Mouse (Mus musculus) left cerebral cortex, adult 8-10 months (tissue): Measurements from ENCODE around the gene Trnt1. TPM values are rescaled to one million over a fixed set of nuclear protein-coding genes. Genes with fewer than 3 reads are reported as not detected.
A peak's percentile ranks its signal among the peaks of the same experiment; 100 is the strongest.

Source experiments
- DNase-seq, 2 experiments: peaks; one replicate each; pipeline ENCODE4 v3.0.0; 2022; ENCODE audit warnings: low spot score in 2 of 2
- total RNA-seq, 4 experiments: library from RNA; stranded (reverse); gene quantifications; 2 replicates each; pipeline ENCODE4 v1.2.4; 2022

Trnt1 gene
- 10 to 100 TPM; 46.1 to 56.2 (median 49.9) TPM for total RNA-seq

DNA sequence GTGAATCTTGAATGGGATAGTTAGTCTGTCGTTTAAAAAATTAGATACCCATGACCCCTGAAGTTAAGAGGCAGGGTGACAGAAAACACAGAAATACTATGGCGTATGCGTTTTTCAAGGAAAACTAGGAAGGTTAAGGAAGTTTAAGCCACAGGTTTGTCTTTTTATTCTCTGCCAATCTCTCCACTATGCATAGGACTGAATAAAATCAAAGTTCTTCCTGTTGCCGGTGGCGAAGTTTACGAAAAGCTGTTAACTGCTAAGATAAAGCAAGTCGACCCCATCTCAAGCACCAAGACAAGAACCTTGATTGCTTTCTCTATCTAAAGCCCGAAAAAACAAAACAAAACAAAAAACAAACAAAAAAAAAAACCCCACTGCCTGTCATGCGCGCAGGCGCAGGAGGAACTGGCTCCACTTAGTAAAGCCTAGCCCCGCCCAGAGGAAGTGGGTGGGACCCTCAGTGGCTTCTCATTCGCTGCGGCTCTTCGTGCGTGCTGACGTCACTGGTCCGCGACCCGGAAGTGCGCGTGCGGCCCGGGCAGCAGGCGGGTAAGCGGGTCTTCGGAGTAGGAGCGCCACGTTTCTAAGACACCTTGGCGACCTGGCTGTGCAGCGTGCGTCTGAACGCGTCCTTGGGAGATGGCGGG is at the start of gene Trnt1:
Trnt1 (plus strand) TSS at position 481 of the 650 bp plus-strand sequence.
- peak; percentile 92 to 96 for DNase-seq

DNA sequence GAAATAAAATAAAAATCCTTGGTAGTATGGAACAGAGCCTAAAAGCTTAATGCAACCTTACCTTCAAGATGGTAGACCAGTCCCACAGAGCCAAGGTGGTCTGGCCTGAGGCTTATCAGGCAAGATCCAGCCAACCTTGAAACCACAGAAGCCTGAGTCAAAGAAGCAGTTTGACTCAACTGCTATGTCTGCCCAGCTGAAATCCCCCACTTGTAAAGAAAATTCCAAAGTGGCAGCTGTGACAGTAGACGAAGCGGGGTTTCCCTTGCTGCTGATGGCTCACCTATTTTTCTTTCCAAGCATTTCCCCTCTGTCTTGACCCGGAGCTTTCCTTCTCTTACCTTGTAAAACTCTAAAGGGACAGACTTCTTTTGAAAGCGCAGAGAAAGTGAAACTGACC is 43.3 kb upstream of the Trnt1 start:
- DNase-seq, result no peak

DNA sequence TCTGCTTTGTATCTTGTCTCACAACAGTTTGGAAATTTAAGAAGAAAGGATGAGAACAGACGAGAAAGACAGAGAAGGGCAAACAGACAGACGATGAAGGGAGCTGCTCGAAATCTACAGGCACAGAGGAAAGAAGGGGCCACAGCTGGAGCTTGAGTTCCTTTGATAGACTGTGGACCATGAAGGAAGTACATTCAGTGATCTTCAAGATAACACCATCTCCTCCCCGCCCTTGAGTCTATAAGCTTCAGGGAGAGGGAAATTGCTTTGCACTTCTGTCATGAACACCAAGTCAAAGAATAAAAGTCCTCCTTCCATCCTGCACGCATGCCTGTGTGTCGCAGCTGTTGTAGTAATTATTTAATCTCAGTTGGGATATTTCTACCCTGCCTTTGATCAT is 42.8 kb upstream of the Trnt1 start:
- no peak for DNase-seq

DNA sequence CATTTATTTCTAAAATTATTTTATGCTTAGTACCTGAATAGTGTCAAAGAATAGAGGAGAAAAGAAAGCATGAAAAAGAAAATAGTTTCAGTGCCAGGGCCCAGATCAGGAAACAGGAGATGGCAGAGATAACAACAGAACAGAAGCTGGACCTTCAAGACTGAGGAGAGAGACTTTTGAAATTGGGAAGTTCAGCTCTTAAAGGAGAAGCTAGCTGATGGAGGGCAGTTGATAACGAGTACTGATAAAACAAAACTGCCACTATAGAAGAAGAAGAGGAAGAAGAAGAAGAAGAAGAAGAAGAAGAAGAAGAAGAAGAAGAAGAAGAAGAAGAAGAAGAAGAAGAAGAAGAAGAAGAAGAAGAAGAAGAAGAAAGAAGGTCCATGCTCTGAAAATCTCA is 41.2 kb upstream of the Trnt1 start:
- no peak for DNase-seq

DNA sequence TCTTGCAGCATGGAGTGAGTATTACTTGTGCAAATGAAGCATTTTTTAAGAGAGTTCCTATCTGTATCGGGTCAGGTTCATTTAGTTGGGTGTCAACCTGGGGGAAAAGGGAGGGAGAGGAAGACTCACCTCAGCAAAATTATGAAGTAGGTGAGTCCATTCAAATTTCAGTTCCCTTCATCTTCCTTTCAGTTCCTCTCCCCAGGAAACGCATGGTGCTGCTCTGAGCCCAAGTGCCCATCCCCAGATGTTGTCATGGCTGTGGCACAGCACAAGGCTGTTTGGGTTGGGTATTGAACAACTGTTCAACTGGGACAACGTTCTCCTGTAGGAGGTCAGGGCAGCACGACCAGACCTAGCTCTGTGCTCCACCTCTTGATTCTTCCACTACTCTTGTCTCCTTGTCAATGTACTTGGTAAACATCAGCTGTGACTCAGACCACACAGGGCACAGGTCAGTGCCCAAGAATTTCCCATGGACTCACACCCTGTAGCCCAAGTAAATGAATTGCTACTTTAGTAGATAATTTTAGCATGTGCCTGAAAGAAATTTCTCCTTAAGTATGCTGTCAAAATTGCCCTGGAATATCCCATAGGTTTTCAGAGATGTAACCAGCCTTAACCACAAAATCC is 39.1 kb upstream of the Trnt1 start:
- no peak for DNase-seq

DNA sequence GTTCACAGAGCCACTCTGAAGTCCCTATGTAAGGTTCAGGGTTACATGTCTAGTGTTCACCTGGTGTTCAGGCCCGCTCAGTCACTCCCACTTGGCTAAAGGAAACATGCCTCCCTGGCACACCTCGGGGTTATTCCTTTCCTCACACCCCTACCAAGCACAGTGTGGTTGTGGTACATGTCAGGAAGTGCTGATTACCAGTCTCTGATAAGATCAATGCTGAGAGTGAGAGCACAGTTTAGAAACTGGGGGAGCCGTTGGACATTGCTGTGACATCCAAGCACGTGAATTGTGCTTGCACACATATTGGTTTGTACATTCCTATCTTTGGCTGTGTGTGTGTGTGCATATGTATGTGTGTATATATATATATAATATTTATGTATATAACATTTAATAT is 36.4 kb upstream of the Trnt1 start:
- no peak for DNase-seq

DNA sequence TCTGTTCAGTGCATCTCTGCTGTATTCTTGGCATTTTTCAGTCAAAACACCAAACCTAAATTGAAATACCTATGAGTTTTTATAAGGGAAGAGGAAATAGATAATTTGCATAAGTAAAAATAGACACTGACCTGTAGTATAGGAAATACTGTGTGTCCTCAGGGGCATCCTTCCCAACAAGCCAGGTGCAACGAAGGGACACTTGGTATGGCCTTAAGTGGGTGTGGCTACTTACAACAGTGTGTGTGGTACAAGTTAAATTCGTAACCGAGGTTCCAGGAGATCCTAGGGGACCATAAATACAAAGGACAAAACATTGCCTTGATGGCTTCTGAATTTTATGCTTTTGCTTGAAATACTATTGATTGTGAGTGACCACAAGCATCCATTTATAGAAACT is 30.7 kb upstream of the Trnt1 start:
- DNase-seq, result no peak

DNA sequence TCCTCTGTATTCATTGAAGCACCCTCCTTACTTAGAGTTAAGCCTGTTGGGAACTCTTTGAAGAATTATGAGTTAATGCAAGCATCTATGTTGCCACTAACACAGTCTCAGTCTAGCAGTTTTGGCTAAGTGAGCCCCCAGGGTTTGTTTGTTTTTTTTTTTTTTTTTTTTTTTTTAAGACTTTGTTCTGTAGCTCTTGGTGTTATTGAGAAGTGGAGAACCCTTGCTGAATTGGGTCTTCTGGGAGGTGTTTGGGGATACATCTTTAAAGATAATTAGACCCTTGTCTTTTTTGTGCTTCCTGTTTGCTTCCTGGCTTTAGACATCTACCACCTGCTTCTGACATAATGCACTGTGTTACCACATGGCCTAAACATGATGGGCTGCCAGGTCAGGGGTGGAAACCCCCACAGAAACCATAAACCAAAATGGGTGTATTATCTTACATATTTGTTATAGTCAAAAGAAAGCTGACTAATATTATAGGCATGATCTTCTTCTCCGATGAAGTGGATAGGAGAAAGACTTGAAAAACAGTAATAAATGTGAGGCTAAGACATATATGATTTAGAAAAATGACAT is 28.6 kb upstream of the Trnt1 start:
- DNase-seq, result no peak

DNA sequence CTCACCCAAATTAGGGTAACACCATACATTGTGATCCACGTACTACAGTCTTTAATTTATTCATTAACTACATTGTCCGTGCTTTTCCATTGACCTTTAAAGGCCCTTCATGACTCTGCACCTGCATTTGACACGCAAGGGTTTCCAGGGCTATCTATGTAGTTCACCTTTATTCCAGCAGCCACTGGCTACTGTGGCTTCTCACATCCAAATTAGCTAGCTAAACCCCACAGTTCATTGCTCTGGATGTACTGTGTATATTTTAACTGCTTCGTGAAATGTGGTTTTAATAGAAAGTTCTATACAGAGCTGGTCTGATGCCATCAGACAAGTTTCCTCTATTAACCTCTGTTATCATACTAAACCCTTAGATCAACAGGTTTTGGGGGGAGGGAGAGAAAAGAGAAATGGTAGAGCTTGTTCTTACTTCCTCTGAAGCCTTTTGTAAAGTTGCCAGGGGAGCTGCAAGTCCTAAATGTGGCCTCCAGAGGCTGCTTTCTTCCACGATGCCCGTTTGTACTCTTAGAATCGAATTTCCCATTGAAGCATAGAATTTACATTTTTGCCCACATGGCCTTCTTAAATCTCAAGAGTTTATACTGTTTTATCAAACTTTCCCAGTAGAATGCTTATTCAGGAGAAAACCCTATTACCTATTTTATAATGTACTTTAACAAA is 25.2 kb upstream of the Trnt1 start:
- no peak for DNase-seq

DNA sequence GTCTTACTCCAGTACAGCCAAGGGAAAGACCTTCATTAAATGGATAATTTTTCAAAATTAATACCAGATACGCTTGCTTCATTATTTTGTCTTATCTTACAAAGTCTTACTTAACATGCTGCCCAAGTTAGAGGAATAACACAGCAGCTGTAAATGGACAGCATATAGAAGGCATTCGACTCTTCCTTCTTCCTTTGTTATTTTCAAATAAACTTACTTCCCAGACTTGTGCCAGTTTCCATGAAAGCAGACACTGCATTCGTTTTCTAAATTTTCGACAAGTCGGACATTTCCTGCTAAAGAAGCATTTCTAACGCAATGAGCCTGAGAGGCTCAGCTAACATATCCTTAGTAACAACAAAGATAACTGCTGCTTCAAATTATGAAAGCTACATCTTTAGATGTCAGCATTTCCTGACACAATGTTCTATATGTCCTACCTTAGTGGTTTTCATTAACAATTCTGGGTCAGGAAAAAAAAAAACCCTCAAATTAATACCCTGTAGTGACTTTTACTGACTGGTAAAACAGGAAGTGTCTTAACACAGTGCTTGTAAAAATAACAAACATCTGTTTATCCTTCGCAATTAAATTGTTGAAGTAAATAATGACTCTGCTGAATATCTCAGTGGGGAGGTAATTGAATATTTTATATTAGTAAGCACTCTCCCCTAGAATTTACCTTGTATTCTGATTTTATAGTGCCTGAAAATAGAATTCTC is 23.1 kb upstream of the Trnt1 start:
- no peak for DNase-seq

DNA sequence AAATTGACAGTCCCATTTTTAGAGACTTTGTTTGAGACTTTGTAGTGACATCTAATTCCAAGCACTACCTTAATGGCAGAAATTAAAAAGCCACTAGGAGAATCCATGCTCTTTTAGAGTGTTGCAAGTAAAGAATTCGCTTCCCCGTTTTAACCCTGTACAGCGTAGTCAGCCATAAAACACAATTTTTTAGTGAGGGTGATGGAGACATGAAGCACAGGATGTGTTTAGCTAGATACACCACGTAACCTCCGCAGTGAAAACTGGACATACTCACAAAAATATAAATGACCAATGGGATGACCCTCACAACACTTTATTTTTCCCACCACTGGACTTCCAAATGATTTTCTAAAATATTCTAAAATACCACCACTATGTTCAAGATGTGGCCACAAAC is 21.7 kb upstream of the Trnt1 start:
- DNase-seq, result no peak

DNA sequence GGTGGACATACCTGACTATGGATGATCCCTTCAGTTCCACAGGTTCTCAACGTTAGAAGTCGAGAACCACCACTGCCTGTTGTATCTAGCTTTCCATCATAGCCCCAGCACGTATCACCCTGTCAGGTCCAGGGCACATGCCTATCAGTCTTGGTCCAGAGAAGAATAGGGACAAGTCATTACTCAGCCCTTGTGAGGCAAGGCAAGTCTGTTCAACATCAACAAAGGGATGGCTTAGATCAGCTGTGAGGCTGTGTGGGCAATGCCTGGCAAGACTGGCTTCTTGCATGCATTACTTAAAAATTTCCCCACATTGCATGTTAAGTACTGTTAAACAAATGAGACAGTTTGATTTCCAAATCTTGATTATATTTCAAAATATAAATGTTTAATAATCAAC is 21.1 kb upstream of the Trnt1 start:
- no peak for DNase-seq

DNA sequence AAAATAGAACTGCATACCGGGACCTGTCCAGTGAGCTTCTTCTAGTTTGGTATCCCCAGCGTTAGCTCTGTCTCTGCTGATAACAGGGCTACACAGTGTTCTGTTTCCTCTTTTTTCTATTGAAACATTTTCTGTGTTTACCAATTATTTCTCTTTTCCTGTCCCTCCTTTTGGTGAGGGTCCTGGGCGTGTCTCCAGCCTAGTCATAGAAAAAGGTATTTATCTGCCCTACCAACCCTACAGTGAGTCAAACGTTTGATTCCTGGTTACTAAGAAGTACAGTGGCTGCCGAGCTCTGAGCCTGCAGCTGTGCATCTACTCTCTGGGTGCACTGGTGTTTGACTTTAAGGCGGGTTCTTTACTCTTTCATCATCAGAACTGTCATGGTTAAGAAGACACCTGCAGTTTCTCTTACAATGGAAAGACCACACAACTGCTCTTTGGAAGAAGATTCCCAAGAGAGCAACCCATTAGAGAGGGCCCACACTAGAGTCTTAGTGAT is 20.0 kb upstream of the Trnt1 start, which contains the start of gene Il5ra:
Il5ra (minus strand) TSS at position 151 of the 502 bp plus-strand sequence.
- no peak for DNase-seq

DNA sequence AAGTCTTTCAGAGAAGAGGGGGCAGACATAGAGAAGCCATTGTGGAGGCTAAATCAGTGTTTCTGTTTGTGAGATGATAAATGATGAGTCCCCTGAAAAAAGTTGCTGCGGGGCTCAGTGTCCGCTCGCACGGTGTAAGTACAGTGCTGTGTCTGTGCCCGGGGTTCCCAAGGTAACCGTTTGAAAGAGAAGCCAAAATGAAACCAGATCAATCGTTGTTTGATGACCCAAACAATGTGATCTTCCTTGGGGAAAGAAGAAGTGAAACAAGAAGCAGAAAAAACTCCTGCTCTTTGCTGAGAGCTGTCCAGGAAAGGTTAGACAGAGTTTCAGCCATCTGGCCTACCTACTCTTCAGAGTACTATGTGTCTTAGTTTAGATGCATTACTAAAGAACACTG is 18.6 kb upstream of the Trnt1 start:
- DNase-seq, result no peak

DNA sequence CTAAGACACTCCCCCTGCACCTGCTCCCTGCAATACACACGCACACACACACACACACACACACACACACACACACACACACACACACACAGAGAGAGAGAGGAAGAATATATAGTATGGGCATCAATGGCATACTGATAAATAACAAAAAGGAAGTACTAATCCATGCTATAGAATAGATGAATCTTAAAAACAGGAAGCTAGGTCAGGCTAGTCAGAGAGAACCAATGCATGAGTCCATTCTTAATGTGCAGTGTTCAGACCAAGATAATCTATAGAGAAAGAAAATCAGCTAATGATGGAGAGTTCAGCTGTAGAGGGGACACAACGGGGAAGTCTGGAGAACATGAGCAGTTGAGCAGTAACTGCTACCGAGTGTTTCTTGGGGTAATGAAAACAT is 10.6 kb upstream of the Trnt1 start:
- DNase-seq, result no peak

DNA sequence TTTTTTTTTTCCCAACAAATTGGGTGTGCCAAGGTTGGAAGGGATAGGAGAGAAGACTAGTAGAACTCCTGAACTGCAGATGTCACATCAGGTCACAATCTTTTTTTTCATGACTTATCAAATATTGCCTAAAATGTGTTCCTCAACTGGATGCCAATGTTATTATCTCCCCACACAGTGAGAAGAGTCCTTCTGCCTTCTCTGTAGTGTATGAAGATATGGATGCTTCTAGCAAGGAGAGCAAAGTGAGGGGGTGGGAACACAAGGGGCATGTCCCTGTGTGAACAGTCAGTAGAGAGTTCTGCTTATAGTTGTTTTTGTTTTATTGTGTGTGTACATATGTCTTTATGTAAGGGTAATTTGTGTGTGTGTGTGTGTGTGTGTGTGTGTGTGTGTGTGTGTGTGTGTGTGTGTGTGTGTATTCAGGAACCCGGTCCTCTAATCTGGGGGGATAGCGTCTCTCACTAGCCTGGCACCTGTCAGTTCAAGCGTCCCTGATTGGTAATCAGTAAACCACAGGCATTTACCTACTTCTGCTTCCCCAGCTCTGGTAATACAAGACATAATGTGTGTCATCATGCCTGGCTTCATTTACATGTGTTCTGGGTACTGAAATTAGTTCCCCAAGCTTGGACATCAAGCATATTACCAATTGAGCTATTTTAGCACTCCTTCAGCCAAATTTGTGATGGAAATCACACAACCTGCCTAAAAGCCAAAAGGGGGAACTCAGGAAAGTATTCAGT is 8.3 kb upstream of the Trnt1 start:
- DNase-seq, result no peak

DNA sequence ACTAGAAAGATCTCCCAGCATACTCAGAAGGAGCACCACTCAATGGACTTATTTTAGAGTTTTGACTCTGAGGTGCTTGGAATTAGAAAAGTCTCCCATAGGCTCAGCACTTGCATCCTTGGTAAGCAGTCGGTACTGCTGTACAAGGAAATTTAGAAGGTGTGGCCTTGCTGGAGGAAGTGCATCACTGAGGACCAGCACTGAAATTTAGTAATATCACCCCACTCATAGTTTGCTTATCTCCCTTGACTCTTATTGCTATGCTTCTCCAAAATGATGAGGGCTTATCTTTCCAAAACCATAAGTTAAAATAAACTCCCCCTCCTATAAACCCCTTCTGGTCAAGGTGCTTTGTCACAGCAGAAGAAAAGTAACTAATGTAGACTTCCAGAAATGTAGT is 7.4 kb upstream of the Trnt1 start:
- no peak for DNase-seq

DNA sequence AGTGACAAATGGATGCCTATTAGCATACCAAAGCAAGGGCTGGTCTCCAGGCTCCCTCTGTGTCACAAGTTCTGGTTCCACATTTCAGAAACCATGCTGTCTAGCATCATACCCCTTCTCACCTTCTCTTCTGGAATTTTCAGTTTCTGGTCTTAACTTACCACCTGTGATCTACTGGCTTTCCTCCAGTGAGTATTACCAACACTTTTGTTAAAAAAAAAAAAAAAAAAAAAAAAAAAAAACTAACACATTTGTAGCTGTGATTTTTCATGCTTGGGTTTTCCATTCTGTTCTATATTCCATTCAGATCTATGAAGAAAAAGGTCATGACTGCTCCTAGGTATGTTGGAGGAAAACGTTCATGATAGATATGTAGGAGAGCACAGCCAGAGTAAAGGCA is 3.0 kb upstream of the Trnt1 start:
- DNase-seq, result no peak

DNA sequence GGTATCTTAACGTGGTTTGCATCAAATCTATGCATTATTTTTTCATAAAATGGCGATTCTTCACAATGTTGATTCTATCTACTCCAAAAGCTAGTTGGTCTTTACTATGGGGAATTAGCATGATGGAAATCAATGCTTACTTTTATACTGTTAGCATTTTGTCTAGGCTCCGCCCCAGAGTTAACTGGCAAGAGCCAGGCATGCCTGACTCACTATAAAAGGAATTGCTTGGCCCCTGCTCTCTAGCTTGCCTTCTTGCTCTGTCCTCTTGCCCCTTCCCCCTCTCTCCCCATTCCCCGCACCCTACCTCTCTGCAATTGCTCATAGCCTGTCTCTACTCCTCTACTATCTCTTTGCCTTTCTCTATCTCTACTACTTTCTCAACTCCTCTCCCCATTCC is 2.1 kb upstream of the Trnt1 start:
- DNase-seq, result no peak

DNA sequence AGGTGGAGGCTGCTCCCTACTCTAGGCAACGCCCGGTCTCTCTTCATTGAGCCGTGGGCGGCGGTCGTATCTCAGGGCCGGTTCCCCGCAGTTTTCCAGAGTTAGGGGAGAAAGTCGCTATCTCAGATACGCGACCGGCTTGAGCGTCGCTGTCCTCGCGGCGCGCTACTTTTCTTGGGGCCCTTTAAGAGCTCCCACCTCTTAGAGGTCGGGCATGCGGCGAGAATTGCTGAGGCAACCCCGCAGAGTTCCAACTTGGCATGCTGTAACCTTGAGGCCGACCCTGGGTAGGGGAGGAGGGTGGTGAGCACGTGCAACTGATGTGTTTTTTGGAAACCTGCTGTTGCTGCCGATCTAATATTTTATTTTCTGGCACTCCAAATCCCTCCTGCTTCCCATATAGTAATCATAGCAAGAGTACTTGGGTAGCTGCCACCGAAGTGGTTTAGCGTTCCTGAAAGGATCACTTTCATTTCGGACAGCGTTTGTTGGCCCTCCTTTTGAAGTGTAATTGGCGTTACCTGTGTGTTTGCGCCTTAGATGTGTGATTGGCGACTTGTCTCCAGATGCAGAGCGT is 458 bp downstream of the Trnt1 start:
- no peak for DNase-seq

DNA sequence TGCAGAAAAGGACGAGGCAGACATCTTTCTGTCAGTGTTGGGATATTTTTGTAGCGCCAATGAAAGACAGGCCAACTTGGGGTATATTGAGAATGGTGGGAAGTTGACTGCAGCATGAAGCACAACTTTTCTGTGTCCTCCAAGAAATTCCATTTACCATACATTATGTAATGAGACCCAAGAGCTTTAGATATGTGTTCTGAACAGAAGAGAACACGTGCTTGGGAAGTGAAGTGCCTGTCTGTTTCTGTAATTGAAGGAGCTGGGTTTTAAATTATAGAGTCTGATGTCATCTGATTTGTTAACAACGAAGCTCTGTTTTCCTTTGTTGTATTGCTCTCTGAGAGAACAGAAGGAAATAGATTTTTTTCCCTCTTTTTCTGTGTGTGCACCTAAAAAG is 1.1 kb downstream of the Trnt1 start:
- DNase-seq, result no peak
